Mouse (Mus musculus) Patski (cell line): ENCODE data around the gene Gkap1. TPM values are rescaled to one million over a fixed set of nuclear protein-coding genes. Genes with fewer than 3 reads are reported as not detected.

ENCODE experiments used
- ATAC-seq: fragments of 100-300 bp; one replicate; pipeline ENCODE4 v1.8.0; 2021
- CTCF ChIA-PET: fragments of 350-600 bp; sonication (Branson Sonifier 250); formaldehyde crosslinking; loops from one replicate; lab custom pipeline; 2022; ENCODE audit warnings: inconsistent platforms; lab: Charles Lee
- POLR2A ChIA-PET: fragments of 350-600 bp; sonication (Branson Sonifier 250); formaldehyde crosslinking; loops from one replicate; lab custom pipeline; 2022; ENCODE audit warnings: antibody characterized with exemption, inconsistent platforms; lab: Charles Lee
- DNase-seq: peaks from one replicate; pipeline ENCODE4 v3.0.0-alpha.2; 2011; ENCODE audit warnings: low read depth, low spot score
- H3K27me3 ChIP-seq: fragments of 371-371 bp; one replicate; pipeline ENCODE4 v1.5.1; 2021
- CTCF ChIP-seq: fragments of 100-300 bp; IDR thresholded peaks from one replicate; pipeline ENCODE4 v1.5.1; 2021
- in situ Hi-C: fragments of 300-500 bp; cut with MboI; formaldehyde crosslinking; loops from 3 replicates; pipeline ENCODE4 v1.11.1; 2018; ENCODE audit warnings: low pct_unique_long_range_greater_than_20kb, mixed read lengths
- polyA plus RNA-seq: library from polyadenylated mRNA; unstranded; gene quantifications from one replicate; pipeline ENCODE4 v1.2.3, GENCODE M21; 2021

Gene Gkap1
- polyA plus RNA-seq, 1 experiment from 2014 or later: 70.2 TPM

GRCm38 (mm10) chr13:58191516-58191915 is 84.0 kb downstream of the Gkap1 start:
- POLR2A ChIA-PET: interaction anchor here (0.8 kb wide), 1 partner anchor 18 kb away, joined by 3 read pairs; no protein-coding TSS in a partner anchor
- DNase-seq: no peak
- no peaks in the 10 kb centered on the region for H3K27me3 ChIP-seq
- in situ Hi-C loops: no loop called here
- CTCF ChIA-PET: interaction anchor here (1.0 to 1.6 kb wide), 2 partner anchors 9 to 17 kb away, joined by 3 read pairs; no protein-coding TSS in a partner anchor
- no peak for ATAC-seq
- no peak for TF ChIP-seq CTCF

DNA sequence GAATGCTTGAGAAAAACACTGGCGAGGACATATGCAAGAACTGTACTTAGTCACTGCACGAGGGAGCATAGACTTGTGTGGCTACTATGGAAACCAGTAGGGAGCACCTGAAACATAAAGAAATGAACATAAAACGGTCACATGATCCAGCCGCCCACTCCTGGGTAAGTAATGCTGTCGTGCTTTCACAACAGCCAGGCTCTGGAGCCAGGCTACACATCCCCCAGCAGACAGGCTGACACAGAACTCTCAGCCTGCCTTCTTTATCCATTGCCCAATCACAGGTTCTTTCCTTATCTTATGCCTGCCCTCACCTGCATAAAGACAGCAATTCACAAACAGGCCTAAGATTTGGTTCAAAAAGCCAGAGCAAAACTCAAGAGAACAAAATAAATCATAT is 86.0 kb downstream of the Gkap1 start:
- no peak for DNase-seq
- no peak for ATAC-seq
- CTCF ChIA-PET: no interaction called here
- no peaks in the 10 kb centered on the region for H3K27me3 ChIP-seq
- in situ Hi-C loops: loop anchor here (5.0 kb wide), 1 partner anchor 48 kb away; no protein-coding TSS in a partner anchor
- no peak for TF ChIP-seq CTCF
- POLR2A ChIA-PET: no interaction called here

GRCm38 (mm10) chr13:58188412-58188811 is 87.1 kb downstream of the Gkap1 start:
- ATAC-seq (no peak), DNase-seq (peak; percentile 30)
- TF ChIP-seq CTCF: peak; percentile 88
- no peaks in the 10 kb centered on the region for H3K27me3 ChIP-seq
- CTCF ChIA-PET: interaction anchor here (0.7 to 1.3 kb wide), 4 partner anchors 8 to 35 kb away, joined by 3 to 5 read pairs (median 4); no protein-coding TSS in a partner anchor
- POLR2A ChIA-PET: no interaction called here
- in situ Hi-C loops: loop anchor here (5.0 kb wide), 1 partner anchor 49 kb away; no protein-coding TSS in a partner anchor

GRCm38 (mm10) chr13:58187751-58188150 is 87.7 kb downstream of the Gkap1 start:
- H3K27me3 ChIP-seq: no peaks in the 10 kb centered on the region
- ChIA-PET POLR2A (no interaction called here), CTCF (interaction anchor here (0.7 to 1.3 kb wide), 3 partner anchors 9 to 36 kb away, joined by 3 to 5 read pairs (median 5); no protein-coding TSS in a partner anchor)
- DNase-seq (no peak), ATAC-seq (no peak)
- in situ Hi-C loops: loop anchor here (5.0 kb wide), 1 partner anchor 50 kb away; no protein-coding TSS in a partner anchor
- TF ChIP-seq CTCF: no peak

DNA sequence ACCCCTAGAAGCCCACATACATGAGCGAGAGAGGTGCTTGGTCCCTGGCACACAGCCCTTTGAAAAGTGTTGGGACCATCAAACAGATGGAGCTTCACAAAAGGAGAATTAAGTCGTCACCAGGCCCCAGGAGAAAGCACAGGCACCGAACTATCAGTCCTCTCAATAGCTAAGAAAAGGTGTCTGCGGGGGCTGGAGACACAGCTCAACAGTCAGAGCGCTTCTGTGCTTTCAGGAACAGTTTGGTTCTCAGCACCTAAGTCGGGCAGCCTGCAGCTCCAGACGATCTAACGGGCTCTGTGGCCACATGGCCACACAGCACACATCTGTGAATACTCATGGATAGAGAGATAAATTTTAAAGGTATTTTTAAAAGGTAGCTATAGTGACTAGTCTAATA is 89.2 kb downstream of the Gkap1 start:
- DNase-seq: no peak
- POLR2A ChIA-PET: no interaction called here
- CTCF ChIA-PET: no interaction called here
- H3K27me3 ChIP-seq: no peaks in the 10 kb centered on the region
- no peak for TF ChIP-seq CTCF
- ATAC-seq: no peak
- in situ Hi-C loops: loop anchor here (5.0 kb wide), 1 partner anchor 51 kb away; no protein-coding TSS in a partner anchor

- no peak for TF ChIP-seq CTCF
- POLR2A ChIA-PET: interaction anchor here (0.7 kb wide), 1 partner anchor 1919 kb away, joined by 3 read pairs; no protein-coding TSS in a partner anchor
- ATAC-seq (no peak), DNase-seq (no peak)
- H3K27me3 ChIP-seq: no peaks in the 10 kb centered on the region
- CTCF ChIA-PET: interaction anchor here (1.3 kb wide), 1 partner anchor 10 kb away, joined by 3 read pairs; no protein-coding TSS in a partner anchor
- in situ Hi-C loops: no loop called here
Measured at GRCm38 (mm10) chr13:58184111-58184510, 91.4 kb downstream of the Gkap1 start.

Other genes with a start within 250 kb of the Gkap1 start
- 0.35 TPM for gene Klhl3, start 162.1 kb downstream of the Gkap1 start, polyA plus RNA-seq
- gene Hnrnpa0, start 147.1 kb downstream of the Gkap1 start, polyA plus RNA-seq: 159 TPM
- 29.4 TPM for gene Idnk, start 118.0 kb downstream of the Gkap1 start, polyA plus RNA-seq
- 132 TPM for gene Ubqln1, start 60.0 kb downstream of the Gkap1 start, polyA plus RNA-seq
- gene Kif27, start 83.4 kb upstream of the Gkap1 start, polyA plus RNA-seq: 1.3 TPM
- 5.9 TPM for gene 2210016F16Rik, start 109.5 kb upstream of the Gkap1 start, polyA plus RNA-seq
- gene Rmi1, start 126.5 kb upstream of the Gkap1 start, polyA plus RNA-seq: 19.1 TPM
- gene Hnrnpk, start 127.6 kb upstream of the Gkap1 start, polyA plus RNA-seq: 797 TPM